Mouse (Mus musculus) hindbrain, embryonic 14.5 days (tissue): ENCODE results near the gene C530025M09Rik. TPM values are rescaled to one million over a fixed set of nuclear protein-coding genes. Genes with fewer than 3 reads are reported as not detected.

Experiments
- ATAC-seq: fragments of 200-750 bp; cut with Nextera tagmentation; 2 replicates; pipeline ENCODE4 v1.8.0; 2017; ENCODE audit warnings: moderate number of reproducible peaks, mild to moderate bottlenecking, moderate TSS enrichment, moderate library complexity; ENCODE audit not compliant: low FRiP score
- DNase-seq: peaks from one replicate; pipeline ENCODE4 v3.0.0-alpha.2; 2015; ENCODE audit warnings: low spot score
- H3K27ac ChIP-seq: fragments of 300-500 bp; sonication (generic); 2 replicates; pipeline ENCODE4 v1.5.1; 2014; ENCODE audit warnings: mild to moderate bottlenecking, moderate library complexity
- H3K27me3 ChIP-seq: fragments of 300-500 bp; sonication (generic); 2 replicates; pipeline ENCODE4 v1.6.1; 2014; ENCODE audit warnings: mild to moderate bottlenecking, low read length, mixed read lengths; ENCODE audit not compliant: control insufficient read depth, insufficient read depth
- H3K36me3 ChIP-seq: fragments of 300-500 bp; sonication (generic); replicated peaks from 2 replicates; pipeline ENCODE4 v1.6.1; 2014; ENCODE audit not compliant: control insufficient read depth, insufficient read depth
- H3K4me1 ChIP-seq: fragments of 300-500 bp; sonication (generic); replicated peaks from 2 replicates; pipeline ENCODE4 v1.6.1; 2014; ENCODE audit warnings: antibody characterized with exemption, low read length, mixed read lengths; ENCODE audit not compliant: control insufficient read depth, insufficient read depth
- H3K4me2 ChIP-seq: fragments of 300-500 bp; sonication (generic); replicated peaks from 2 replicates; pipeline ENCODE4 v1.6.1; 2014; ENCODE audit warnings: mild to moderate bottlenecking, moderate library complexity
- H3K4me3 ChIP-seq: fragments of 300-500 bp; sonication (generic); replicated peaks from 2 replicates; pipeline ENCODE4 v1.5.1; 2014; ENCODE audit warnings: mild to moderate bottlenecking, low read length
- H3K9ac ChIP-seq: fragments of 300-500 bp; sonication (generic); 2 replicates; pipeline ENCODE4 v1.6.1; 2014
- H3K9me3 ChIP-seq: fragments of 300-500 bp; sonication (generic); 2 replicates; pipeline ENCODE4 v1.6.1; 2016; ENCODE audit warnings: low read length; ENCODE audit not compliant: control insufficient read depth
- WGBS: fragments of 180-500 bp; shearing (Covaris S2); extraction: QIAGEN DNeasy Blood & Tissue Kit; methylation state at CpG from one replicate; pipeline ENCODE4 v1.1.7; 2014; 5-methylcytosine and 5-hydroxymethylcytosine counted together
- polyA plus RNA-seq: library from polyadenylated mRNA; unstranded; fragments of >200 nt; fragmentation: Nextera tagmentation; extraction: Ambion mirVana; gene quantifications from 2 replicates; pipeline ENCODE4 v1.2.1, GENCODE M21; 2014

C530025M09Rik gene
- polyA plus RNA-seq = 2.0 and 2.1 TPM in 2 replicates

GRCm38 (mm10) chr2:149830536-149831458, at the start of gene C530025M09Rik:
Gene C530025M09Rik, minus strand, starts transcription at chr2:149831213.
- under 1% methylated on average over 82 of the region's 82 CpGs for WGBS
- H3K27me3 ChIP-seq = peaks cover 21% of the 10 kb centered on the region

DNA sequence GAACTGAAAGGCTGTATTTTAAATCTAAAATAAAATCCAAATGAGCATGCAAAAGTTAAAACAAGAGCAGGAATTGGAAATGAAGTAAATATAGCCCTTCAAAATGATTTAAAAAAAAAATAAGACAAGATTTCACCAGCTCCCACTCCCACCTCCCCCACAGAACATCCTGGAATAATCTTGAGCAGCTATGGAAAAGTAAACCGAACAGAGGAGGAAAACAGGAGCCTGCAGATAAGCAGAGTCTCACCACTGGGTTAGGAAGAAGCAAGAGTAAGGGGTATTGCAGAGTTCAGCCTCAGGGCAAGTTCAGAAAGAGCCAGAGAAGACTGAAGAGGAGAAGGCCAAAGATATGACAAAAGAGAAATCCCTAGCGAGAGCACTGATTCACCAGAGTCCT, 46.9 kb upstream of the C530025M09Rik start:
- H3K36me3 ChIP-seq = no peaks in the 10 kb centered on the region
- WGBS = 80% methylated on average over 2 of the region's 2 CpGs
- no peak overlapping the region for H3K4me2 ChIP-seq
- no peaks in the 10 kb centered on the region for H3K27me3 ChIP-seq
- no peak overlapping the region for H3K27ac ChIP-seq
- no peak overlapping the region for H3K4me3 ChIP-seq
- no peaks in the 10 kb centered on the region for H3K4me1 ChIP-seq
- DNase-seq = no peak
- no peak overlapping the region for H3K9ac ChIP-seq
- no peaks in the 10 kb centered on the region for H3K9me3 ChIP-seq
- ATAC-seq = no peak

More at GRCm38 (mm10) chr2:149830536-149831458, at the start of gene C530025M09Rik:
- Histone ChIP-seq H3K9me3 (no peaks in the 10 kb centered on the region), H3K9ac (peak within 1 kb of the TSS; percentile 77), H3K4me1 (0 out of 2 replicates have a peak, but pooled peaks cover 4% of the 10 kb centered on the region), H3K27ac (peak within 1 kb of the TSS; percentile 55), H3K36me3 (no peaks in the 10 kb centered on the region), H3K4me3 (peak within 1 kb of the TSS; percentile 61), H3K4me2 (peak within 1 kb of the TSS; percentile 97)
- ATAC-seq (peak; percentile 87), DNase-seq (peak; percentile 60)

- no peak overlapping the region for H3K4me3 ChIP-seq
- H3K4me1 ChIP-seq = 0 out of 2 replicates have a peak, but pooled peaks cover 4% of the 10 kb centered on the region
- H3K9me3 ChIP-seq = no peaks in the 10 kb centered on the region
- no peaks in the 10 kb centered on the region for H3K27me3 ChIP-seq
- no peak overlapping the region for H3K9ac ChIP-seq
- H3K27ac ChIP-seq = no peak overlapping the region
- no peaks in the 10 kb centered on the region for H3K36me3 ChIP-seq
- no peak for DNase-seq
- WGBS = 95% methylated on average over 3 of the region's 3 CpGs
- ATAC-seq = no peak
- H3K4me2 ChIP-seq = no peak overlapping the region
These were observed 42.3 kb upstream of the C530025M09Rik start for GRCm38 (mm10) chr2:149873346-149873745.

DNA sequence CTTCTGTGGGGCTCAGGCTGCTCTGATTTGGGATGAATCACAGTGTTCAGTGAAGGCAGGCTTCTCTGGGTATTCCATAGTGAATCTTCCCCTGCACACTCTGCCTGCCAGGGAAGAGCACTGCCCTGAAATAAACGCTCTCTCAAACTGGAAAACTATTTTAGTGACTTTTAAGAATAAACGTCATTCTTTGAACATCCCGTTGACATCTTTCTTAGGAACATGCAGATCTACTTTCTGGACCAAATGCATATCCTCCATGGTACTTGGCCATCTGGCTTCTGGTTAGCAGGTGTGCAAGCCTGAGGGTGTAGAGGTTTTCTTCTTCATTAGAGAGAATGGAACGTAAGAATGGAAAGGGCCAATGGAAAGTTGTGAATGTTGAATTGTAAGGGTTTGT, 41.5 kb upstream of the C530025M09Rik start:
- ATAC-seq (no peak), DNase-seq (no peak)
- 95% methylated on average over 4 of the region's 4 CpGs for WGBS

GRCm38 (mm10) chr2:149870496-149870895, 39.5 kb upstream of the C530025M09Rik start:
- Histone ChIP-seq H3K9me3 (no peaks in the 10 kb centered on the region), H3K27me3 (no peaks in the 10 kb centered on the region), H3K36me3 (no peaks in the 10 kb centered on the region), H3K27ac (0 out of 2 replicates have a peak overlapping the region, but pooled peaks have one; percentile 17), H3K4me3 (no peak overlapping the region), H3K4me1 (0 out of 2 replicates have a peak, but pooled peaks cover 4% of the 10 kb centered on the region), H3K9ac (no peak overlapping the region), H3K4me2 (no peak overlapping the region)
- WGBS = 55% methylated on average over 2 of the region's 2 CpGs
- ATAC-seq (0 out of 2 replicates have a peak, but pooled peaks have one; percentile 24), DNase-seq (peak; percentile 30)

More for the DNA sequence above, 41.5 kb upstream of the C530025M09Rik start:
- H3K9ac ChIP-seq = no peak overlapping the region
- no peaks in the 10 kb centered on the region for H3K9me3 ChIP-seq
- no peaks in the 10 kb centered on the region for H3K27me3 ChIP-seq
- no peak overlapping the region for H3K27ac ChIP-seq
- H3K4me2 ChIP-seq = no peak overlapping the region
- 0 out of 2 replicates have a peak, but pooled peaks cover 4% of the 10 kb centered on the region for H3K4me1 ChIP-seq
- no peak overlapping the region for H3K4me3 ChIP-seq
- no peaks in the 10 kb centered on the region for H3K36me3 ChIP-seq

- Histone ChIP-seq H3K36me3 (no peaks in the 10 kb centered on the region), H3K9ac (no peak overlapping the region), H3K27ac (no peak overlapping the region), H3K9me3 (no peaks in the 10 kb centered on the region), H3K27me3 (no peaks in the 10 kb centered on the region), H3K4me2 (no peak overlapping the region), H3K4me1 (0 out of 2 replicates have a peak, but pooled peaks cover 4% of the 10 kb centered on the region), H3K4me3 (no peak overlapping the region)
- no peak for DNase-seq
- ATAC-seq = no peak
- WGBS = 70% methylated on average over 5 of the region's 5 CpGs
These were observed 35.0 kb upstream of the C530025M09Rik start for GRCm38 (mm10) chr2:149865914-149866435.

DNA sequence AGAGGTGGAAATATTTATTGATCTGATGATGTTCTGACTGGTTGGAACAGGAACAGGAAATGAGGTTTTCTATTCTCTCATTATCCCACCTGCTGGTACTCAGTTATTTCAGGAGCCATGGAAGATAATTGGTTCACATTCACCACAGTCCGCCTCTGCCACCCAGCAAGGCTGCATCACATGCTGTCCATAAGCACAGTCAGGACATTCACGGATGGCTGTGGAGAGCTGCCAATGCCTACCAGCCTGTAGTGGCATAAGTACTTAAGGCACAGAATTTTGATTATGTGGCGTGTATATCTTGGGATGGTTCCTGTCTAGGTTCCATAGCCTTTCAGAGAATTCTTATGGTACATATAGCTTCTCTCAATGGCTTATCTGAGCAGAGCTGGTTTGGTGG, 30.0 kb upstream of the C530025M09Rik start:
- H3K27ac ChIP-seq = no peak overlapping the region
- H3K27me3 ChIP-seq = no peaks in the 10 kb centered on the region
- no peak for ATAC-seq
- H3K9me3 ChIP-seq = no peaks in the 10 kb centered on the region
- H3K4me2 ChIP-seq = no peak overlapping the region
- H3K4me1 ChIP-seq = no peaks in the 10 kb centered on the region
- 81% methylated on average over 3 of the region's 3 CpGs for WGBS
- no peaks in the 10 kb centered on the region for H3K36me3 ChIP-seq
- no peak overlapping the region for H3K9ac ChIP-seq
- DNase-seq = no peak
- no peak overlapping the region for H3K4me3 ChIP-seq

GRCm38 (mm10) chr2:149848778-149849177, 17.8 kb upstream of the C530025M09Rik start:
- no peaks in the 10 kb centered on the region for H3K4me1 ChIP-seq
- WGBS = 68% methylated on average over 4 of the region's 4 CpGs
- ATAC-seq = 0 out of 2 replicates have a peak, but pooled peaks have one; percentile 48

DNA sequence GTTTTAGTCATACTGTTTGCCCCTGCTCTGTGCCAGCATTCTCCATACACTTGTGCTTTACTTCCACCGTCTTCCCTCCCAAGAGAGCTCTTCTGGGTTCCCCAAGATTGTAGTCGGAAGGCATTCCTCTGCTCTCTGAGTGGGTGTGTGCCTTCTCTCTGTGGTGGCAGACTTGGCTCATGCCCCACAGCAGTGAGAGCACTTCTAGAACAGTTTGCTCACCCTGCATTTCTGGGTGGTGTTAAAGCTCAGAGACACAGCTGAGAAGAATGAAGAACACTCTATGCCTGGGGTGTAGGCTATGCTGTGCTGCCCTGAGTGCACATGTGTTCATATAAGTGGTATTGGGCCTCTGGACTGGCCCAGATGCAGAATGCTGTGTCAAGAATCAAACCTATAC, 13.6 kb upstream of the C530025M09Rik start:
- ATAC-seq = no peak
- Histone ChIP-seq H3K4me2 (no peak overlapping the region), H3K4me3 (no peak overlapping the region), H3K27me3 (no peaks in the 10 kb centered on the region), H3K9me3 (no peaks in the 10 kb centered on the region), H3K27ac (no peak overlapping the region), H3K4me1 (no peaks in the 10 kb centered on the region), H3K9ac (no peak overlapping the region), H3K36me3 (no peaks in the 10 kb centered on the region)
- 81% methylated on average over 2 of the region's 2 CpGs for WGBS
- DNase-seq = no peak

More at GRCm38 (mm10) chr2:149848778-149849177, 17.8 kb upstream of the C530025M09Rik start:
- DNase-seq = no peak
- Histone ChIP-seq H3K36me3 (no peaks in the 10 kb centered on the region), H3K27me3 (no peaks in the 10 kb centered on the region), H3K27ac (no peak overlapping the region), H3K4me2 (no peak overlapping the region), H3K9ac (no peak overlapping the region), H3K4me3 (no peak overlapping the region), H3K9me3 (no peaks in the 10 kb centered on the region)
